Mouse (Mus musculus): Measurements from ENCODE around the gene Trp73.

The Trp73 gene

GRCm38 (mm10) chr4:154103386-154103785 is 36.6 kb downstream of the Trp73 start:
- DNase-seq: no peak

DNA sequence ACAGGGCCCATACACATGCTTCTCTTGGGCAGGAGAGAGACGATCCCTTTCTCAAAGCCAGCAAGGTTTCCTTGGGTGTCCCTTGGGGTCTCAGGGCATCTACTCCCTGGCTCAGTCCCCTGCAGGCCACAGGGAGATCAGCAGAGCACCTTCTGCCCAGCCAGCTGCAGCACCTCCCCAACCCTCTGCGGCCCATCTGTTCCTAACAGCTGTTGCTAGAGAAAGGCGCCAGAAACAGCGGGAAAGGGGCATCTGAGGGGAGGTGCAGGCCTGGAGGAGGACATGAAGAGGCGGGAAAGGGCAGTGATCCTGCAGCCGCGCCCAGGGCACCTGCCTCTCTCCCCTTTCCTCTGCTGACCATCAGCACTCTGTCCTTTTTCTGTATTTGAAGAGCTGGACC is 40.6 kb downstream of the Trp73 start:
- DNase-seq: no peak

GRCm38 (mm10) chr4:154096111-154096510 is 43.9 kb downstream of the Trp73 start:
- DNase-seq: no peak

- DNase-seq: peak; percentile 66 to 69
Measured at GRCm38 (mm10) chr4:154093210-154093609, 46.8 kb downstream of the Trp73 start.

DNA sequence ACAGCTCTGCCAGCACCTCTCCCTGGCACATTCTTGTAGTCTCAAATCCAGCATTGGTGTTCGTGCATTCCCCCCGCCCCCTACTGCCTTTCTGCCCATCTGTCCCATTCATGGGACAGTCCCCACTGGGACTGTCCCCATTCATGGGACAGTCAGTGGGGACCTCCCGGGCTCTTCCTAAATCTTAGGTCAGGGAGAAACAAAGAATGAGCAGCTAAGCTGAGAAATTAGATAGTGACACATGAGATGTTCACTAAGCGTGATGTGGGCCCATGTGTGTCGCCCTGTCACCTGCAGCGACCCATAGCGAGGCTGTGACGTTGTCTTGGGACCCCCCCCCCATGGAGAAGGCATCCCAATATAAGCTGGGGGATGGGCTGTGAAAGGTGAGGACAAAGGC is 48.7 kb downstream of the Trp73 start:
- DNase-seq: no peak

- DNase-seq: no peak
Measured at GRCm38 (mm10) chr4:154089205-154089604, 50.8 kb downstream of the Trp73 start.

- DNase-seq: no peak
Measured at GRCm38 (mm10) chr4:154086436-154086835, 53.6 kb downstream of the Trp73 start.

DNA sequence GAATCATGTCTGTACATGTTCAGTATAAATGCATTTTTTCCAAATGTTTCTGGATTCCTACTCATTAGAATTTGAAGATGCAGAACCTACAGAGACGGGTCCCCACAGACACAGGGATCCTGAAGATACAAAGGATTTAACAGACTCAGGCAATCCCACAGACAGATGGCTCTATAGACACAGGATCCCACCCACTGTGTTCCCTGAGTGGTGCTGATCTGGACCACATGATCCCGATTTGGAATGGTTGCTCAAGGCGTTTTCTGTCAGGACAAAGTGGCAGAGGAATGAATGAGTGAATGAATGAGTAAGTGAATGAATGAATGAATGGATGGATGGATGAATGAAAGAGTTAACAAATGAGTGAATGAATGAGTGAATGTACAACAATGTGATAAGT is 54.2 kb downstream of the Trp73 start:
- no peak for DNase-seq

DNA sequence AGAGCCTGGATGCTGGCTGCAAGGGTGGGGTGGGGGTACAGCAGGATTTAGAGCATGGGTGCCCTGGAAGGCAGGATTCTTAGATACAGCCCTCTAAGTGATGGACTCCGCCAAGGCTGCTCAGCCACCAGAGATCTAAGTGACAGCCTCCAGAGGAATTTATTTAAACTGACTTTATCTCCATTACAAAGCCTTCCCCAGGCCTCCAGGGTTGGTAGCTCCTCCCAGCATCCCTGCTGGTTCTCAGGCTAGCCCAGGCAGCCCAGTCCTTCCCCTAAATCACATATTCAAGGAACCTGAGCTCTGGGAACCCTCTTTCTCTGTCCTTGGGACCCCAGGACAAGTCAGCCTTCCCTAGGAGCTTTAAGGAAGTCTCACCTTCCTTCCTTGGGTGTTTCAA is 58.0 kb downstream of the Trp73 start:
- no peak for DNase-seq

DNA sequence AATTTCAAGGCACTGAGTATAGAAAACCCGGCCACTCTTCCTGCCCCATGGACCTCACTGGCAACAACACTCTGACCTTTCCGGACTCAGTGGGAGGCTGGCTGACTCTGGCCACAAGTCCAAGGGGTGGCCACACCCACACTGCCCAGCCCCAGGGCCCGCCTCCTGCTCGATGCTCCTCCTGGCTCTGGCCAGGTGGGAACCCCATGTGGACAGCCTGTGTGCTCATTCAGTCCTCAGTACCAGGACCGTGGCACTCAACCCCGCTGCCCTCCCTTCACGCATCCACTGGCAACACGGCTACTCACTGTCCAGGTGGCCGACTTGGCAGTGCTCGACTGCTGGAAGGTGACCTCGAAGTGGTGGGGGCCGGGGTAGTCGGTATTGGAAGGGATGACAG is 59.0 kb downstream of the Trp73 start:
- peak; percentile 75 to 91 for DNase-seq

DNA sequence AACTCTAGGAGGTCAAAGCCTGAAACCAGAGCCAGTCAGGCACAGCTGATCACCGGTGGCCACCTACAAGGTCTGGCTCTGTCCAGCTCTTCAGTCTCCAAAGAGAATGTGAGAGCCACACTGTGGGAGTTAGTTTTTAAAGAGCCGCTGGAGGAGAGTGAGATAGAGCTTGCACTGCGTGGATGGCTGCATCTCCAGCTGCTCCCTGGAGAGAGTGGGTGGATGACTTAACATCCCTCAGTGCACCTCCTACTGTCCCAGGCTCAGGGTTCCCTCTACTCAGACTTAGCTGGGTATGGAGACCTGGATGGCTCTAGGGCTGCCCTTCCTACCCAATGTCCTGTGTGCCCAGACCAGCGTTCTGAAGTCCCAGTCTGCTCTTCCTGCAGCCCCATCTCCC is 59.8 kb downstream of the Trp73 start:
- DNase-seq: no peak

GRCm38 (mm10) chr4:154071941-154072340 is 68.1 kb downstream of the Trp73 start:
- no peak for DNase-seq

- DNase-seq: no peak
Measured at GRCm38 (mm10) chr4:154071521-154071920, 68.5 kb downstream of the Trp73 start.

DNA sequence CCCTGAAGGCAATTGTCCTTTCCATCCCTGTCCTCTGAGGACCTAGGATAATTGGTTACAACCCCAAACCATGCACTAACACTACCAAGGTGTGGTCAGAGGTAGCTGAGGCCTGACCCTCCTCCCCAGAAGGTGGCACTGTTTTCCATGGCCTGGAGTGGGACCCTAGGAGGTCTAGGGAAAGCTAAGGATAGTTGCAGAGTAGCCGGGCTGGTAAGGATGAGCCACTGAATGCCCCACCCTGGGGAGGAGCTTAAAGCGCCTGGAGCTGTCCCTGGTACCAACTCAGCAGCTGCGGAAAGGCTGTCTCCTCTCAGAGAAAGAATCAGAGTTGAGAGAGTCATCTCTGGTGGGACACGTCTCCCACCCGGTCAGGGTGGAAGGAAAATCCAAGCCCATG is 69.1 kb downstream of the Trp73 start:
- peak; percentile 41 to 63 for DNase-seq

- DNase-seq: peak; percentile 19 to 50
Measured at GRCm38 (mm10) chr4:154064827-154065773, 74.9 kb downstream of the Trp73 start.

- no peak for DNase-seq
Measured at GRCm38 (mm10) chr4:154057696-154058095, 82.3 kb downstream of the Trp73 start.

DNA sequence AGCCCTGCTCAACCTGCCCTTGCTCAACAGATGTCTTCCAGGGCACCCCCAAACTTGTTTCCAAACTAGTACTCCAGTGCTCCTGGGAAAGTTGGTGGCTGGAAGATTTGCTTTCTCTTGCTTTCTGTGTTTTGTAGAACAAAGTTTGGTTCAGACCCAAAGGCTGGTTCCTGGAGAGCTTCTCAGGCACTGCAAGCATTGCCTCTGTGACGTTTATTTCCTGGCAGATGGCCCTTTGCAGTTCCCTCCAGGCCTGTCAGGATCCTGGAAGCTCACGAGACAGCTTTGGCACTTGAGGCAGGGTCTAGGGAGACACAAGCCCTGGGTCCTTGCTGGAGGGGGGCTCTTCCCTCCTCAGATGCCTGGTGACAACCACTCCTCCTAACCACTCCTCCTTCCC is 83.3 kb downstream of the Trp73 start:
- DNase-seq: no peak

DNA sequence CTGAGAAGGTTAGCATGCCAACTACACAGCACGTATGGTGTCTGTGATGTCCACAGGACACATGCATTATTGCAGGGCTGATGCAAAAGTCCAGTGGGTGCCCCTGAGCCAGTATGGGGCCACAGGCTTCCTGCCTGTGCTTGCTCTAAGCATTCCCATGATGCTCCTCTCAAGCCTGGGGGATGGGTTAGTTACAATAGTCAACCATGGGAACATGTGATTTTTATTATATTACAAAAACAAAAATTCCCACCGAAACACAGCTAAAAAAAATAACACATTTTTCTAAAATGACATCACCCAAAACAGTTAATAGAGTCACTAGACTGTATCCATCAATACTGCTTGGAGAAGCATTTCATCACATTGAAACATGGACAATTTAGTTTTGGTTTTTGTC is 84.0 kb downstream of the Trp73 start:
- no peak for DNase-seq

DNA sequence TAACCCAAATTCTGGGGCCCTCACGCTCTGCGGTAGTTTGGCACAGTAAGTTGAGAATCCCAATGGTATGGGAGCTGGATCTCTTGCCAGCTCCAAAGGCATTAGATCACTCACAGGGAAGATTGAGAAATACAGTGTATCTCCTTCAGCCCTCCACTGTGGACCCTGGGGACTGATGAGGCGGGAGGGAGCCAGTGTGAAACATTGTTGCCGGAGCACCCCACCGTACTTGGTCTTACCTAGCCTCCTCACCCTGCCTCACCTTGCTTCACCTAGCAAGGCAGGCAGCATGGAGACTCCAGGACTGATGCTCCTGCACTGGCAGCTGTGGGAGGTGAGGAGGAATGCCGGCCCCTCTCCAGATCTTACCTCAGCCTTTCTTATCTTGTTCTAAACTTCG is 84.5 kb downstream of the Trp73 start:
- no peak for DNase-seq

DNA sequence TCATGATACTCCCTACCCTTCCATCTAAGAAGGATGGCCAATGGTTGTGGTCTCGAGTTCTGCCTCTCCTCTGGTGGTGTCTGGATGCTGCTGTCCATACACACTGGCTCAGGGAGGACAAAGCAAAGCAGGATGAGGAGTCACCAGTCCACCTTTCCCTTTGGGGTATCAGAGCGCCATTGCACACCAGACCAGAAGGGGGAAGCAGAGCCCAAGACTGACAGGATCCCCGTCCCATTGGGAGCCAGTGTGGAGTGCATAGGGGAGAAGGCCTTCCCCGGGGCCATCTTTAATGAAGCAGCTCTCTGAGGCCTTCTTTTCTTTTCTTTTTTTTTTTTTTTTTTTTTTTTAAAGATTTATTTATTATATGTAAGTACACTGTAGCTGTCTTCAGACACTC is 86.9 kb downstream of the Trp73 start:
- DNase-seq: no peak

DNA sequence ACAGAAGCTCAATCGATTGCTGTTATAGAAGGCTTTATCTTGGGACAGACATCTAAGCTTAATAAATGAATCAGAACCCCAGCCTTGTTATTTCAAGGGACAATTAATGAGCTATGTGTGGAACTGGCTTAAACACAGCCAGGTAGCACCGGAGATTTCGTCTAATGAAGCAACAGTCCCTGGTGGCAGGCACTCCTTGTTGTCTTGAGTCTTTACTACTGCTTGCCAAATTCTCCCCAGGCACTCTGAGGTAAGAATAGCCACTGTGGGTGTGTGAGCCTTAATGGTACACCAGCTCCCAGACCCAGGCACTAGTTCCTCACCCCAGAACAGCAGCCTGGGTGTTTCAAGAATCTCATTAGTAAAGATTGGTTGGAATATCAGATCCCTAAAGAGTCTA is 88.6 kb downstream of the Trp73 start:
- no peak for DNase-seq

GRCm38 (mm10) chr4:154045837-154046236 is 94.2 kb downstream of the Trp73 start:
- DNase-seq: no peak

- no peak for DNase-seq
Measured at GRCm38 (mm10) chr4:154042577-154042976, 97.4 kb downstream of the Trp73 start, which contains the start of gene Ccdc27. Ccdc27 (minus strand) TSS chr4:154042677.

- DNase-seq: no peak
Measured at GRCm38 (mm10) chr4:154037123-154037522, 102.9 kb downstream of the Trp73 start.

DNA sequence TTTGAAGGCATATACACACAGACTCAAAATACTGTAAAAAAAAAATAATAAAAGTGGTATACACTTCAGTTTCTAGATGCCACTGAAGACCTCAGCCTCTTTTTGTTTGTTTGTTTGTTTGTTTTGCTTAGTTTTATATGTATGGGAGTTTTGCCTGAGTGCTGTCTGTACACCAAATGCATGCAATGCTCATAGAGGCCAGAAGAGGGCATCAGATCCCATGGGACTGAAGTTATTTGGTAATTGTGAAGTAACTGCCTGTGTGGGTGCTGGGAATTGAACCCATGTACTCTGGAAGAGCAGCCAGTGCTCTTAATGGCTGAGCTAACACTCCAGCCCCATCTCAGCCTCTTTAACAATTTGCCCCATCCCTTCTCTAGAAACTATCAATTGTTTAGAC is 111.4 kb downstream of the Trp73 start:
- peak; percentile 41 to 54 for DNase-seq

Data from kidney, postnatal 25 days (tissue).